Mouse (Mus musculus): ENCODE measurements around the gene Gm6096. TPM values are rescaled to one million over a fixed set of nuclear protein-coding genes. Genes with fewer than 3 reads are reported as not detected.
A peak's percentile ranks its signal among the peaks of the same experiment; 100 is the strongest.
"Not testable (repeated sequence)": the region's sequence is repeated elsewhere in the genome, so short reads cannot be mapped to it uniquely, and the experiment has no call there.

Gene Gm6096
- polyA plus RNA-seq (2014; fragmentation: Nextera tagmentation; extraction: Ambion mirVana), result 0.84 TPM in 1 of 2 replicates, not detected in the other

DNA sequence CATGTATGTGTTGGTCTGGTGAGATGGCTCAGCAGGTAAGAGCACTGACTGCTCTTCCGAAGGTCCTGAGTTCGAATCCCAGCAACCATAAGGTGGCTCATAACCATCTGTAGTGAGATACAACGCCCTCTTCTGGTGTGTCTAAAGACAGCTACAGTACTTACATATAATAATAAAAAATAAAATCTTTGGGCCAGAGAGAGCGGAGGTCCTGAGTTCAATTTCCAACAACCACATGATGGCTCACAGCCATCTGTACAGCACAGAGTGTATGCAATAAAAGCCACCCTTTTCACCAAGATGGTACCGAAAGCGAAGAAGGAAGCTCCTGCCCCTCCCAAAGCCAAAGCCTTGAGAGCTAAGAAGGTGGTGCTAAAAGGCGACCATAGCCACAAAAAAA lies at the start of gene Gm6096:
Gene Gm6096 (plus strand): TSS at position 301 of the 400 bp plus-strand sequence.
- Histone ChIP-seq H3K4me1 (ENCODE audit: control insufficient read depth, insufficient read depth, low read length) (no peaks in the 10 kb centered on the region), H3K4me3 (replicated peaks; ENCODE audit: low read depth, low read length) (no peak within 1 kb of the TSS), H3K9ac (replicated peaks; ENCODE audit: low read length) (no peak within 1 kb of the TSS), H3K4me2 (ENCODE audit: low read length) (no peak within 1 kb of the TSS), H3K36me3 (ENCODE audit: control insufficient read depth, insufficient read depth, low read length) (peaks cover 63% of the 10 kb centered on the region), H3K27ac (replicated peaks; ENCODE audit: low read depth, low read length) (0 out of 2 replicates have a peak within 1 kb of the TSS, but pooled peaks have one; percentile 14), H3K27me3 (ENCODE audit: control insufficient read depth, insufficient read depth, low read length) (no peaks in the 10 kb centered on the region), H3K9me3 (ENCODE audit: control insufficient read depth, low read length) (no peaks in the 10 kb centered on the region)
- WGBS, result 93% methylated on average over 7 of the region's 7 CpGs
- ATAC-seq (ENCODE audit: low FRiP score, low TSS enrichment), result no peak
- no peak for DNase-seq

DNA sequence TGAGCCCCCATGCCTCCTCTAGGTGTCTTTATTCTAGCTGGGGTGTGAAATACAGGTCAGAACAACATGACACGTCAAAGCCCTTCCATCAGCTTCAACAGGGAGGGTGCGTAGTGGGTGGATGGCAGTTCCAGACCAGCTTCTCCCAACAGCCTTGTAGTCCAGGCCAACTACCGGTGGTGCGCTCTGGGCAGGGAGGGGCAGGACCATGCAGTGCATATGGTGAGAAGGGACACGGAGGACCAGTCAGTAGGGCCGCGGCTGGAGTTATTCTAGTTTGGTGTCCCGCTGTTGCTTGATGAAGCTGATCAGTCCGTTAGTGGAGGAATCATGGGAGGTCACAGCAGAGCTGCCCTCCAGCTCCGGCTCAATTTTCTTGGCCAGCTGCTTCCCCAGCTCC lies 48.7 kb upstream of the Gm6096 start:
- H3K4me1 ChIP-seq (ENCODE audit: control insufficient read depth, insufficient read depth, low read length); H3K27me3 ChIP-seq (ENCODE audit: control insufficient read depth, insufficient read depth, low read length); H3K27ac ChIP-seq (replicated peaks; ENCODE audit: low read depth, low read length); ATAC-seq (ENCODE audit: low FRiP score, low TSS enrichment); H3K9ac ChIP-seq (replicated peaks; ENCODE audit: low read length); DNase-seq; H3K4me3 ChIP-seq (replicated peaks; ENCODE audit: low read depth, low read length); H3K4me2 ChIP-seq (ENCODE audit: low read length); H3K9me3 ChIP-seq (ENCODE audit: control insufficient read depth, low read length): not testable (repeated sequence)
- WGBS, result 93% methylated on average over 10 of the region's 10 CpGs
- H3K36me3 ChIP-seq (ENCODE audit: control insufficient read depth, insufficient read depth, low read length), result peaks cover 61% of the 10 kb centered on the region

- DNase-seq (no peak), ATAC-seq (ENCODE audit: low FRiP score, low TSS enrichment) (no peak)
- Histone ChIP-seq H3K9ac (replicated peaks; ENCODE audit: low read length) (no peak overlapping the region), H3K36me3 (ENCODE audit: control insufficient read depth, insufficient read depth, low read length) (peaks cover 91% of the 10 kb centered on the region), H3K9me3 (ENCODE audit: control insufficient read depth, low read length) (no peaks in the 10 kb centered on the region), H3K4me3 (replicated peaks; ENCODE audit: low read depth, low read length) (no peak overlapping the region), H3K27ac (replicated peaks; ENCODE audit: low read depth, low read length) (no peak overlapping the region), H3K4me1 (ENCODE audit: control insufficient read depth, insufficient read depth, low read length) (no peaks in the 10 kb centered on the region), H3K4me2 (ENCODE audit: low read length) (no peak overlapping the region), H3K27me3 (ENCODE audit: control insufficient read depth, insufficient read depth, low read length) (no peaks in the 10 kb centered on the region)
- WGBS, result 94% methylated on average over 6 of the region's 6 CpGs
These were observed 44.5 kb upstream of the Gm6096 start for GRCm38 (mm10) chr7:34206331-34206730.

DNA sequence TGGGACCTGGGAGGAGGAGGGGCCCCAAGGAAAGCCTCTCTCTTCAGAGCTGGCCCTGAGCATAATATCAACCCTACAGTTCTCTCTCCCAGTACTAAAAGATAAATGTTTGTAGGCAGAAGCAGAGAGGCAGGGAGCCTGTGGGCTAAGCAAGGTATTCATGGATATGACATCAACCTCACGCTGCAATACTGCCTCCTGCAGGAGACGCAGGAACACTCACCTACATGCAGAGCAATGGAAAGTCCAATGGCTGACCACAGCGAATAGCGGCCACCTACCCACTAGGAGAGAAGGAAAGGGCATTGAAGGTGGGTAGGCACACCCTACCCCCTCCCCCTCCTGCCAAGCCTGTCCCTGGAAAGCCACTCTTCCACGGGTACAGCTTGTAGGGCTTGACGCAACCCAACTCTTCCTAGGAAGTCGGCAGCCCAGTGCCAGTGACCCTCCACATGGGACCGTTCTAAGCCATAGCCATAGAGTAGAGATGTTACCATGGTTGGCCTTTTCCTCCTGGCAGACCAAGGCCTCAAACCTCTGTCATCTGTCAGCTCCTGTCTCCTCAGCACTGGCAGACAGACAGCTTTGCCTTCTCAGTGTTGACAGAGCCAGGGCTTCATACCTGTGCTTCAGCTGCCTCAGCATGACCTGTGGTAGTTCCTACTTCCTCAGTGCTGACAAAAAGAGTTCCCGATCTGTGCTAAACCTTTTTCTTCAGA lies 42.7 kb upstream of the Gm6096 start:
- Histone ChIP-seq H3K36me3 (ENCODE audit: control insufficient read depth, insufficient read depth, low read length) (peaks cover 96% of the 10 kb centered on the region), H3K4me1 (ENCODE audit: control insufficient read depth, insufficient read depth, low read length) (no peaks in the 10 kb centered on the region), H3K4me3 (replicated peaks; ENCODE audit: low read depth, low read length) (no peak overlapping the region), H3K9ac (replicated peaks; ENCODE audit: low read length) (no peak overlapping the region), H3K4me2 (ENCODE audit: low read length) (no peak overlapping the region), H3K27me3 (ENCODE audit: control insufficient read depth, insufficient read depth, low read length) (no peaks in the 10 kb centered on the region), H3K27ac (replicated peaks; ENCODE audit: low read depth, low read length) (no peak overlapping the region), H3K9me3 (ENCODE audit: control insufficient read depth, low read length) (no peaks in the 10 kb centered on the region)
- ATAC-seq (ENCODE audit: low FRiP score, low TSS enrichment) (no peak), DNase-seq (no peak)
- 90% methylated on average over 9 of the region's 9 CpGs for WGBS

DNA sequence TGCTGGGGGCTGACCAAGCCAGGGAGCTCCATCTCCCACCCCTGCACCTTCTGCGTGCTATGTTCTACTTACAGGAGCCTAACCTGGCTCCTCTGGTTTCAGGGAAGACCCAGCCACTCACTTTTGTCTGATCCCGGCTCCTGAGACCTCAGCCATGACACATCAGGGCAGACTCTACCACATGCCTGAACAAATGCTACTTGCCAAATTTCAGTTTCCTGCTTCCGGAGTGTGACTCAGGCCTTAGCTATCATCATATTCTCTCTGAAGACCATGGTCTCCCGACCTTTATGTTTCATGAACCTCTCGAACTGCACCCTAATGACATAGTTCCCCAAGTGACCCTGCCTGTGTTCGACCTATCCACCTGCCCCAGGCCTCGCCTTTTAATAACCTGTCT lies 37.6 kb upstream of the Gm6096 start:
- Histone ChIP-seq H3K36me3 (ENCODE audit: control insufficient read depth, insufficient read depth, low read length) (peaks cover 94% of the 10 kb centered on the region), H3K4me1 (ENCODE audit: control insufficient read depth, insufficient read depth, low read length) (no peaks in the 10 kb centered on the region)

GRCm38 (mm10) chr7:34214644-34215043 lies 36.2 kb upstream of the Gm6096 start:
- no peaks in the 10 kb centered on the region for H3K9me3 ChIP-seq (ENCODE audit: control insufficient read depth, low read length)
- H3K4me1 ChIP-seq (ENCODE audit: control insufficient read depth, insufficient read depth, low read length), result no peaks in the 10 kb centered on the region
- DNase-seq, result no peak
- 97% methylated on average over 8 of the region's 8 CpGs for WGBS
- ATAC-seq (ENCODE audit: low FRiP score, low TSS enrichment), result no peak
- no peak overlapping the region for H3K4me2 ChIP-seq (ENCODE audit: low read length)
- H3K27ac ChIP-seq (replicated peaks; ENCODE audit: low read depth, low read length), result no peak overlapping the region
- H3K36me3 ChIP-seq (ENCODE audit: control insufficient read depth, insufficient read depth, low read length), result peaks cover 94% of the 10 kb centered on the region
- H3K27me3 ChIP-seq (ENCODE audit: control insufficient read depth, insufficient read depth, low read length), result no peaks in the 10 kb centered on the region
- H3K4me3 ChIP-seq (replicated peaks; ENCODE audit: low read depth, low read length), result no peak overlapping the region
- H3K9ac ChIP-seq (replicated peaks; ENCODE audit: low read length), result no peak overlapping the region

More for the DNA sequence above, 37.6 kb upstream of the Gm6096 start:
- 95% methylated on average over 7 of the region's 7 CpGs for WGBS
- H3K4me3 ChIP-seq (replicated peaks; ENCODE audit: low read depth, low read length), result no peak overlapping the region
- H3K9me3 ChIP-seq (ENCODE audit: control insufficient read depth, low read length), result no peaks in the 10 kb centered on the region
- DNase-seq (no peak), ATAC-seq (ENCODE audit: low FRiP score, low TSS enrichment) (no peak)
- H3K27ac ChIP-seq (replicated peaks; ENCODE audit: low read depth, low read length), result no peak overlapping the region
- H3K4me2 ChIP-seq (ENCODE audit: low read length), result no peak overlapping the region
- no peaks in the 10 kb centered on the region for H3K27me3 ChIP-seq (ENCODE audit: control insufficient read depth, insufficient read depth, low read length)
- H3K9ac ChIP-seq (replicated peaks; ENCODE audit: low read length), result no peak overlapping the region

DNA sequence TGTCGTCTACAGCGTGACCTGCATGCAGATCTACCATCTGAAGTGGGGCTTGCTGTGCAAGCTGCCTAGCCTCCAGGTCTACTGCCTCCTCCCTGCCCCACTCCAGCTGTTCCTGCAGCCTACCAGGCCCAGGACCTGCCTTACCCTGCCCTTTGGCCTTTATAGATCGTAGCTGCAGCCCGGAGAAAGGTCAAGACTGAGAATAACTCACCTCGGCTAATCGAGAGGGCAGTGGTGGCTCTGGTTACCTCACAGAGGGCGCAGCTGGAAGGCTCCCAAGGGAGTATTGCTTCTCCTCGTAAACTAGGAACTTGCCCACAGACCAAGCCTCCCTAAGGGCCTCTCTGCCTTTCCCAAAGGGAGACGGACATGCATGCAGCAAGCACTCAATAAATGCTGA lies 35.4 kb upstream of the Gm6096 start:
- Histone ChIP-seq H3K4me3 (replicated peaks; ENCODE audit: low read depth, low read length) (no peak overlapping the region), H3K27me3 (ENCODE audit: control insufficient read depth, insufficient read depth, low read length) (no peaks in the 10 kb centered on the region), H3K9ac (replicated peaks; ENCODE audit: low read length) (no peak overlapping the region), H3K4me2 (ENCODE audit: low read length) (no peak overlapping the region), H3K27ac (replicated peaks; ENCODE audit: low read depth, low read length) (no peak overlapping the region), H3K9me3 (ENCODE audit: control insufficient read depth, low read length) (no peaks in the 10 kb centered on the region), H3K4me1 (ENCODE audit: control insufficient read depth, insufficient read depth, low read length) (no peaks in the 10 kb centered on the region), H3K36me3 (ENCODE audit: control insufficient read depth, insufficient read depth, low read length) (peaks cover 95% of the 10 kb centered on the region)
- DNase-seq, result no peak
- ATAC-seq (ENCODE audit: low FRiP score, low TSS enrichment), result no peak
- 93% methylated on average over 9 of the region's 9 CpGs for WGBS

GRCm38 (mm10) chr7:34216474-34216873 lies 34.4 kb upstream of the Gm6096 start:
- H3K9ac ChIP-seq (replicated peaks; ENCODE audit: low read length), result no peak overlapping the region
- no peak overlapping the region for H3K4me3 ChIP-seq (replicated peaks; ENCODE audit: low read depth, low read length)
- ATAC-seq (ENCODE audit: low FRiP score, low TSS enrichment) (no peak), DNase-seq (no peak)
- no peak overlapping the region for H3K27ac ChIP-seq (replicated peaks; ENCODE audit: low read depth, low read length)
- H3K4me2 ChIP-seq (ENCODE audit: low read length), result no peak overlapping the region
- peaks cover 96% of the 10 kb centered on the region for H3K36me3 ChIP-seq (ENCODE audit: control insufficient read depth, insufficient read depth, low read length)
- 86% methylated on average over 10 of the region's 10 CpGs for WGBS
- no peaks in the 10 kb centered on the region for H3K9me3 ChIP-seq (ENCODE audit: control insufficient read depth, low read length)
- H3K4me1 ChIP-seq (ENCODE audit: control insufficient read depth, insufficient read depth, low read length), result no peaks in the 10 kb centered on the region
- no peaks in the 10 kb centered on the region for H3K27me3 ChIP-seq (ENCODE audit: control insufficient read depth, insufficient read depth, low read length)

- no peaks in the 10 kb centered on the region for H3K9me3 ChIP-seq (ENCODE audit: control insufficient read depth, low read length)
- peaks cover 90% of the 10 kb centered on the region for H3K36me3 ChIP-seq (ENCODE audit: control insufficient read depth, insufficient read depth, low read length)
- no peak overlapping the region for H3K4me2 ChIP-seq (ENCODE audit: low read length)
- no peak overlapping the region for H3K9ac ChIP-seq (replicated peaks; ENCODE audit: low read length)
- H3K4me3 ChIP-seq (replicated peaks; ENCODE audit: low read depth, low read length), result no peak overlapping the region
- no peaks in the 10 kb centered on the region for H3K27me3 ChIP-seq (ENCODE audit: control insufficient read depth, insufficient read depth, low read length)
- no peaks in the 10 kb centered on the region for H3K4me1 ChIP-seq (ENCODE audit: control insufficient read depth, insufficient read depth, low read length)
- 88% methylated on average over 1 of the region's 1 CpGs for WGBS
- H3K27ac ChIP-seq (replicated peaks; ENCODE audit: low read depth, low read length), result no peak overlapping the region
- ATAC-seq (ENCODE audit: low FRiP score, low TSS enrichment) (no peak), DNase-seq (no peak)
These were observed 32.3 kb upstream of the Gm6096 start for GRCm38 (mm10) chr7:34218496-34218895.
